Mouse (Mus musculus) monocyte, adult 2 months (primary cell): ENCODE measurements around the gene Tspan15.

ENCODE experiments used
- DNase-seq, 2 experiments: peaks; one replicate each; pipeline ENCODE4 v3.0.0; 2022; ENCODE audit warnings: low spot score in 2 of 2, low read depth in 1 of 2

Tspan15 gene

GRCm38 (mm10) chr10:62231395-62231732 lies 313 bp upstream of the Tspan15 start:
- no peak for DNase-seq

- no peak for DNase-seq
Observed at GRCm38 (mm10) chr10:62228126-62228525, 2.9 kb downstream of the Tspan15 start.

GRCm38 (mm10) chr10:62225839-62226238 lies 5.2 kb downstream of the Tspan15 start:
- no peak for DNase-seq

- DNase-seq = no peak
Observed at GRCm38 (mm10) chr10:62224231-62224630, 6.8 kb downstream of the Tspan15 start.

GRCm38 (mm10) chr10:62222777-62223176 lies 8.3 kb downstream of the Tspan15 start:
- no peak for DNase-seq

GRCm38 (mm10) chr10:62221647-62222046 lies 9.4 kb downstream of the Tspan15 start:
- DNase-seq = no peak

GRCm38 (mm10) chr10:62220732-62221514 lies 10.1 kb downstream of the Tspan15 start:
- no peak for DNase-seq

GRCm38 (mm10) chr10:62218789-62219172 lies 12.3 kb downstream of the Tspan15 start:
- no peak for DNase-seq

- no peak for DNase-seq
Observed at GRCm38 (mm10) chr10:62218044-62218788, 12.8 kb downstream of the Tspan15 start.

GRCm38 (mm10) chr10:62217196-62217595 lies 13.9 kb downstream of the Tspan15 start:
- DNase-seq = no peak

- DNase-seq = no peak
Observed at GRCm38 (mm10) chr10:62216595-62216994, 14.5 kb downstream of the Tspan15 start.

GRCm38 (mm10) chr10:62215633-62216032 lies 15.4 kb downstream of the Tspan15 start:
- no peak for DNase-seq

GRCm38 (mm10) chr10:62215169-62215616 lies 15.9 kb downstream of the Tspan15 start:
- no peak for DNase-seq

GRCm38 (mm10) chr10:62211310-62211709 lies 19.7 kb downstream of the Tspan15 start:
- DNase-seq = no peak

- DNase-seq = no peak
Observed at GRCm38 (mm10) chr10:62208241-62208896, 22.7 kb downstream of the Tspan15 start.

GRCm38 (mm10) chr10:62202574-62202973 lies 28.5 kb downstream of the Tspan15 start:
- no peak for DNase-seq

- no peak for DNase-seq
Observed at GRCm38 (mm10) chr10:62198891-62199290, 32.2 kb downstream of the Tspan15 start.

GRCm38 (mm10) chr10:62197403-62197802 lies 33.6 kb downstream of the Tspan15 start:
- no peak for DNase-seq

GRCm38 (mm10) chr10:62195376-62195775 lies 35.7 kb downstream of the Tspan15 start:
- no peak for DNase-seq

GRCm38 (mm10) chr10:62194946-62195345 lies 36.1 kb downstream of the Tspan15 start:
- DNase-seq = no peak

GRCm38 (mm10) chr10:62194461-62194860 lies 36.6 kb downstream of the Tspan15 start:
- DNase-seq = no peak

- no peak for DNase-seq
Observed at GRCm38 (mm10) chr10:62194043-62194442, 37.0 kb downstream of the Tspan15 start.
